Mouse (Mus musculus): ENCODE measurements at regions not wholly inside any gene's neighbourhood (a gene's known extent, or its start where the extent isn't known, plus 50 kb on each side); places are given as distances from the start of the nearest gene placed in this dataset.

- Histone ChIP-seq H3K4me3 (ENCODE audit: low read depth, low read length) (no peak overlapping the region), H3K4me1 (ENCODE audit: control insufficient read depth, insufficient read depth, low read length) (no peaks in the 10 kb centered on the region), H3K4me2 (replicated peaks; ENCODE audit: low read depth, low read length) (no peak overlapping the region), H3K27me3 (ENCODE audit: control insufficient read depth, insufficient read depth, low read length) (no peaks in the 10 kb centered on the region), H3K9ac (replicated peaks; ENCODE audit: low read depth, low read length) (no peak overlapping the region), H3K27ac (ENCODE audit: low read length) (no peak overlapping the region), H3K9me3 (ENCODE audit: control insufficient read depth, low read depth, low read length) (no peaks in the 10 kb centered on the region), H3K36me3 (ENCODE audit: control insufficient read depth, insufficient read depth, low read length) (no peaks in the 10 kb centered on the region)
- no peak for ATAC-seq (ENCODE audit: insufficient number of reproducible peaks, insufficient read depth, low FRiP score, low read depth)
- WGBS = 53% methylated on average over 8 of the region's 8 CpGs
Measured at GRCm38 (mm10) chr13:45274261-45274884, 115.2 kb upstream of the Mylip start.

DNA sequence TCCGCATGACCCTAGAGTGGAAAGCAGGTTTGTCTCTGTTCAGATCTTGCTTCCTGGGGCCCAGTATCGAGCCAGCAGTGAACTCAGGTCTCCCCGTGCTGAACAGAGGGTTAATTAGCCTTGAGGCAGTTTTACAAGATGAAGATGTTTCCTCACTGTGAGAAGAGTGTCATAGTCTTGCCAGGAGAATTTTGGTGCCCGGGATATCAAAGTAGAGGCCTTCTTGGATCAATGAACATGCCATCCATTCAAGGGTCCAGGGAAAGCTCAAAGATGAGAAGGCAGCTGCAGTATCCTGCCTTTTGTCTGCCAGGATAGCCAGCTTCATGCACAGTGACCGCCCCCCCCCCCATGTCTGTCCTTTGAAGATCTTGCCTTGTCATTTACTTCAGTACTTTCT lies 114.2 kb upstream of the Mylip start:
- H3K9me3 ChIP-seq (ENCODE audit: control insufficient read depth, low read depth, low read length) = no peaks in the 10 kb centered on the region
- H3K4me3 ChIP-seq (ENCODE audit: low read depth, low read length) = no peak overlapping the region
- no peak overlapping the region for H3K4me2 ChIP-seq (replicated peaks; ENCODE audit: low read depth, low read length)
- H3K9ac ChIP-seq (replicated peaks; ENCODE audit: low read depth, low read length) = no peak overlapping the region
- H3K27ac ChIP-seq (ENCODE audit: low read length) = no peak overlapping the region
- H3K27me3 ChIP-seq (ENCODE audit: control insufficient read depth, insufficient read depth, low read length) = no peaks in the 10 kb centered on the region
- H3K36me3 ChIP-seq (ENCODE audit: control insufficient read depth, insufficient read depth, low read length) = no peaks in the 10 kb centered on the region
- ATAC-seq (ENCODE audit: insufficient number of reproducible peaks, insufficient read depth, low FRiP score, low read depth) = no peak
- WGBS = 71% methylated on average over 5 of the region's 5 CpGs
- no peaks in the 10 kb centered on the region for H3K4me1 ChIP-seq (ENCODE audit: control insufficient read depth, insufficient read depth, low read length)

DNA sequence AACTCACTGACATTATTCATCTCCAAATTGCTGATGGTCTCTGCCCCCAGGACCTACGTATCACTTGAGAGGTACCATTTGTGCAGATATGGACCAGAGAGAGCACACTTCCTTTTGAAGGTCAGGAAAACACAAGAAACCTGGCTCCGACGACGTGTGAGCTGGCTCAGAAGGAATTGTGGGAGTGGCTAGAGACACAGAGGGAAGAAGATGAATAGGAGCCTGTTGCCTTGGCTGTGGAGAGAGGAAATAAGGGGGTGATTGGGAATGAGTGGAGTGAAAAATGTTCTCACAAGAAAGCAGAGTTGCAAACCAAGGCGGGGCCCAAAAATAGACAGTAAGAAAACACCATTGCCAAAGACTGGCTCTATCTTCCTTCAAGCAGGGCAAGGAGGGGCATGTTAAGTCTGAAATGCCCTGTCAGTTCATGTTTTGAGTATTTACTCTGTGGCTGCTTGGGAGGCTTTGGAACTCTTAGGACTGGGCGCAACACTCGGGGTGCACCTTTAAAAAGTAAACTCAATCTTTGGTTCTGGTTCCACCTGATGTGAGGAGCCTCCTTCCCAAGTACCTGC lies 111.6 kb upstream of the Mylip start:
- Histone ChIP-seq H3K9ac (replicated peaks; ENCODE audit: low read depth, low read length) (no peak overlapping the region), H3K9me3 (ENCODE audit: control insufficient read depth, low read depth, low read length) (no peaks in the 10 kb centered on the region), H3K4me2 (replicated peaks; ENCODE audit: low read depth, low read length) (no peak overlapping the region), H3K4me1 (ENCODE audit: control insufficient read depth, insufficient read depth, low read length) (no peaks in the 10 kb centered on the region), H3K27ac (ENCODE audit: low read length) (no peak overlapping the region), H3K36me3 (ENCODE audit: control insufficient read depth, insufficient read depth, low read length) (no peaks in the 10 kb centered on the region), H3K4me3 (ENCODE audit: low read depth, low read length) (no peak overlapping the region), H3K27me3 (ENCODE audit: control insufficient read depth, insufficient read depth, low read length) (no peaks in the 10 kb centered on the region)
- 48% methylated on average over 7 of the region's 7 CpGs for WGBS
- no peak for ATAC-seq (ENCODE audit: insufficient number of reproducible peaks, insufficient read depth, low FRiP score, low read depth)

GRCm38 (mm10) chr13:45281106-45281505 lies 108.4 kb upstream of the Mylip start:
- H3K27ac ChIP-seq (ENCODE audit: low read length) = no peak overlapping the region
- H3K9ac ChIP-seq (replicated peaks; ENCODE audit: low read depth, low read length) = no peak overlapping the region
- no peaks in the 10 kb centered on the region for H3K4me1 ChIP-seq (ENCODE audit: control insufficient read depth, insufficient read depth, low read length)
- H3K9me3 ChIP-seq (ENCODE audit: control insufficient read depth, low read depth, low read length) = no peaks in the 10 kb centered on the region
- H3K4me2 ChIP-seq (replicated peaks; ENCODE audit: low read depth, low read length) = no peak overlapping the region
- no peak overlapping the region for H3K4me3 ChIP-seq (ENCODE audit: low read depth, low read length)
- no peaks in the 10 kb centered on the region for H3K27me3 ChIP-seq (ENCODE audit: control insufficient read depth, insufficient read depth, low read length)
- WGBS = 67% methylated on average over 8 of the region's 8 CpGs
- H3K36me3 ChIP-seq (ENCODE audit: control insufficient read depth, insufficient read depth, low read length) = no peaks in the 10 kb centered on the region
- no peak for ATAC-seq (ENCODE audit: insufficient number of reproducible peaks, insufficient read depth, low FRiP score, low read depth)

DNA sequence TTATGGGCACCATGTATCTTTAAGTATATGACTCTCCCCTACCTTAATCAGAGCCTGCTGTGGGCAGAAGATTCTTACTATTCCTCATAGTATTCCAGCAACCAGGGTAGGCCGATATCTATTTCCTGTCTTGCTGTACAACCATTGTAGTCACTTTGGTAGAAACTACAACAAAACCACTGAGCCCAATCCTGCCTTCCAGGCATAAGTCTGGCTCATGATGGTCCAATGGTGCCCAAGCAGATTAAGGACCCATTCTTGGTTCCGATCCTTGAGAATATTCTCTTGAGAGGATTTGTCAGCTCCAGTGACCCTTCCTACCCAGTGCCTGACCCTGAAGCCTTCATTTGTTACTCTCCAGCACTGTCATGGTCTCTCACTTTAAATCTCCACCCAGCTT lies 102.9 kb upstream of the Mylip start:
- Histone ChIP-seq H3K9ac (replicated peaks; ENCODE audit: low read depth, low read length) (no peak overlapping the region), H3K4me2 (replicated peaks; ENCODE audit: low read depth, low read length) (no peak overlapping the region), H3K27ac (ENCODE audit: low read length) (no peak overlapping the region), H3K27me3 (ENCODE audit: control insufficient read depth, insufficient read depth, low read length) (no peaks in the 10 kb centered on the region), H3K36me3 (ENCODE audit: control insufficient read depth, insufficient read depth, low read length) (no peaks in the 10 kb centered on the region), H3K4me1 (ENCODE audit: control insufficient read depth, insufficient read depth, low read length) (no peaks in the 10 kb centered on the region), H3K9me3 (ENCODE audit: control insufficient read depth, low read depth, low read length) (no peaks in the 10 kb centered on the region), H3K4me3 (ENCODE audit: low read depth, low read length) (no peak overlapping the region)
- no peak for ATAC-seq (ENCODE audit: insufficient number of reproducible peaks, insufficient read depth, low FRiP score, low read depth)
- WGBS = 91% methylated on average over 2 of the region's 2 CpGs

DNA sequence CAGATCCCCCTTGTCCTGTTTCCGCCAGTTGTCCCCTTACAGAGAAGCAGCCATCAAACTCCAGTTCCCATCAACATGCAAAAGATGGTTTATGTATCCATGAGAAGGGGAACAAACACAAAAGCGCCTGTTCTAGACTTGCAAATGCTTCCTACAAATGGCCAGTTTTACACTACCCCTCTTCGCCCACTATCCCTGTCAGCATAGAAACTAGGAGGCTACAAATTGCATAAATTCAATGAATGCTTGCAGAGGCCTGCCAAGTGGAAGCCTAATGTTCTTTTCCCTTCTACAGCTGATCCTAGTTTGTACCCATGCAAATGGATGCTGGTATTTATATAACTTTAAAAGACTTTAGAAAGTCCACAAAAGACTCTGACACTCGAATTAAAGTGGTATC lies 102.3 kb upstream of the Mylip start:
- Histone ChIP-seq H3K4me2 (replicated peaks; ENCODE audit: low read depth, low read length) (no peak overlapping the region), H3K4me3 (ENCODE audit: low read depth, low read length) (no peak overlapping the region), H3K27me3 (ENCODE audit: control insufficient read depth, insufficient read depth, low read length) (no peaks in the 10 kb centered on the region), H3K27ac (ENCODE audit: low read length) (no peak overlapping the region), H3K9ac (replicated peaks; ENCODE audit: low read depth, low read length) (no peak overlapping the region), H3K4me1 (ENCODE audit: control insufficient read depth, insufficient read depth, low read length) (no peaks in the 10 kb centered on the region), H3K9me3 (ENCODE audit: control insufficient read depth, low read depth, low read length) (no peaks in the 10 kb centered on the region), H3K36me3 (ENCODE audit: control insufficient read depth, insufficient read depth, low read length) (no peaks in the 10 kb centered on the region)
- no peak for ATAC-seq (ENCODE audit: insufficient number of reproducible peaks, insufficient read depth, low FRiP score, low read depth)
- 92% methylated on average over 4 of the region's 4 CpGs for WGBS

GRCm38 (mm10) chr13:45289976-45290375 lies 99.6 kb upstream of the Mylip start:
- no peak overlapping the region for H3K9ac ChIP-seq (replicated peaks; ENCODE audit: low read depth, low read length)
- 93% methylated on average over 11 of the region's 11 CpGs for WGBS
- H3K27me3 ChIP-seq (ENCODE audit: control insufficient read depth, insufficient read depth, low read length) = no peaks in the 10 kb centered on the region
- no peak overlapping the region for H3K27ac ChIP-seq (ENCODE audit: low read length)
- no peak for ATAC-seq (ENCODE audit: insufficient number of reproducible peaks, insufficient read depth, low FRiP score, low read depth)
- no peak overlapping the region for H3K4me2 ChIP-seq (replicated peaks; ENCODE audit: low read depth, low read length)
- no peaks in the 10 kb centered on the region for H3K36me3 ChIP-seq (ENCODE audit: control insufficient read depth, insufficient read depth, low read length)
- H3K9me3 ChIP-seq (ENCODE audit: control insufficient read depth, low read depth, low read length) = no peaks in the 10 kb centered on the region
- H3K4me3 ChIP-seq (ENCODE audit: low read depth, low read length) = no peak overlapping the region
- H3K4me1 ChIP-seq (ENCODE audit: control insufficient read depth, insufficient read depth, low read length) = no peaks in the 10 kb centered on the region

DNA sequence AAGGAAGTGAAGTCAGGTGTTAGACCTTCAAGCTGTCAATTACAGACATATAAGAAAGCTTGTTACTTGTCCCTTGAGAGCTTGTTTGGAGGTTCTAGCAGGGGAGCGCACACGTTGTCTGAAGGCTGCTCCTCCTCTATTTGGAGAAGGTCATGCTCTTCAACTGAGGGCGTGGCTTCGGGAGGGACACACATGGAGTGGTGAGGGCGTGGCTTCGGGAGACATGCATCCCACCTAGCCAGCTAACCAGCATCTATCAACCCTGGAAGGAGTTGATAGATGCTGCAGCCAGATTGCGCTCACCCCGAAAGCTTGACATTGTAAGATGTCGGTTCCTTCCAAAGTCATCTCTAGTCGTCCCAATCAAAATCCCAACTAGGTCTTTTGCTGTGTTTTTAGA lies 94.9 kb upstream of the Mylip start:
- no peak for ATAC-seq (ENCODE audit: insufficient number of reproducible peaks, insufficient read depth, low FRiP score, low read depth)
- Histone ChIP-seq H3K4me1 (ENCODE audit: control insufficient read depth, insufficient read depth, low read length) (no peaks in the 10 kb centered on the region), H3K27me3 (ENCODE audit: control insufficient read depth, insufficient read depth, low read length) (no peaks in the 10 kb centered on the region), H3K4me3 (ENCODE audit: low read depth, low read length) (no peak overlapping the region), H3K27ac (ENCODE audit: low read length) (no peak overlapping the region), H3K4me2 (replicated peaks; ENCODE audit: low read depth, low read length) (no peak overlapping the region), H3K9me3 (ENCODE audit: control insufficient read depth, low read depth, low read length) (no peaks in the 10 kb centered on the region), H3K9ac (replicated peaks; ENCODE audit: low read depth, low read length) (no peak overlapping the region), H3K36me3 (ENCODE audit: control insufficient read depth, insufficient read depth, low read length) (no peaks in the 10 kb centered on the region)
- 85% methylated on average over 10 of the region's 10 CpGs for WGBS

DNA sequence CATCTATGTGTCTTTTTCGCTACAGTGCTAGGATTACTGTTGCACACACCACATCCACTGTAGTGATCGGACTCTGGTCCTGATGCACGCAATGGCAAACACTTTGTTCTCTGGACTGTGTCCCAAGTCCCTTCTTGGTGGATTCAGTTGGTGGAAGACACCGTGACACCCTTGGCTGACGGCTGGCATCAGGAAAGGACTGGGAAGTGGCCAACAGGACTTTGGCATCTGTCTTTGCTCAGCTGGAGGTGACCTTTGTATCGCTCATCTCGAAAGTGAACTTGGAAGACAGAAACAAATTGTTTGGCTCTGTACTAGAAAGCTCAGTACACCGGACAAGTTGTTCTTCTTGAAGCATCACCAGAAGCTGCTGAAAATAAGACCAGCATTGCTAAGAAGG lies 88.9 kb upstream of the Mylip start:
- no peak overlapping the region for H3K4me3 ChIP-seq (ENCODE audit: low read depth, low read length)
- WGBS = 89% methylated on average over 8 of the region's 8 CpGs
- ATAC-seq (ENCODE audit: insufficient number of reproducible peaks, insufficient read depth, low FRiP score, low read depth) = no peak
- H3K36me3 ChIP-seq (ENCODE audit: control insufficient read depth, insufficient read depth, low read length) = no peaks in the 10 kb centered on the region
- no peak overlapping the region for H3K27ac ChIP-seq (ENCODE audit: low read length)
- no peaks in the 10 kb centered on the region for H3K9me3 ChIP-seq (ENCODE audit: control insufficient read depth, low read depth, low read length)
- H3K27me3 ChIP-seq (ENCODE audit: control insufficient read depth, insufficient read depth, low read length) = no peaks in the 10 kb centered on the region
- no peak overlapping the region for H3K4me2 ChIP-seq (replicated peaks; ENCODE audit: low read depth, low read length)
- H3K4me1 ChIP-seq (ENCODE audit: control insufficient read depth, insufficient read depth, low read length) = no peaks in the 10 kb centered on the region
- no peak overlapping the region for H3K9ac ChIP-seq (replicated peaks; ENCODE audit: low read depth, low read length)
